Mouse (Mus musculus) hindbrain, embryonic 14.5 days (tissue): ENCODE results near the gene Icos. TPM values are rescaled to one million over a fixed set of nuclear protein-coding genes. Genes with fewer than 3 reads are reported as not detected.

Experiments
- ATAC-seq: fragments of 200-750 bp; cut with Nextera tagmentation; 2 replicates; pipeline ENCODE4 v1.8.0; 2017; ENCODE audit warnings: moderate number of reproducible peaks, mild to moderate bottlenecking, moderate TSS enrichment, moderate library complexity; ENCODE audit not compliant: low FRiP score
- DNase-seq: peaks from one replicate; pipeline ENCODE4 v3.0.0-alpha.2; 2015; ENCODE audit warnings: low spot score
- H3K27ac ChIP-seq: fragments of 300-500 bp; sonication (generic); 2 replicates; pipeline ENCODE4 v1.5.1; 2014; ENCODE audit warnings: mild to moderate bottlenecking, moderate library complexity
- H3K27me3 ChIP-seq: fragments of 300-500 bp; sonication (generic); 2 replicates; pipeline ENCODE4 v1.6.1; 2014; ENCODE audit warnings: mild to moderate bottlenecking, low read length, mixed read lengths; ENCODE audit not compliant: control insufficient read depth, insufficient read depth
- H3K36me3 ChIP-seq: fragments of 300-500 bp; sonication (generic); replicated peaks from 2 replicates; pipeline ENCODE4 v1.6.1; 2014; ENCODE audit not compliant: control insufficient read depth, insufficient read depth
- H3K4me1 ChIP-seq: fragments of 300-500 bp; sonication (generic); replicated peaks from 2 replicates; pipeline ENCODE4 v1.6.1; 2014; ENCODE audit warnings: antibody characterized with exemption, low read length, mixed read lengths; ENCODE audit not compliant: control insufficient read depth, insufficient read depth
- H3K4me2 ChIP-seq: fragments of 300-500 bp; sonication (generic); replicated peaks from 2 replicates; pipeline ENCODE4 v1.6.1; 2014; ENCODE audit warnings: mild to moderate bottlenecking, moderate library complexity
- H3K4me3 ChIP-seq: fragments of 300-500 bp; sonication (generic); replicated peaks from 2 replicates; pipeline ENCODE4 v1.5.1; 2014; ENCODE audit warnings: mild to moderate bottlenecking, low read length
- H3K9ac ChIP-seq: fragments of 300-500 bp; sonication (generic); 2 replicates; pipeline ENCODE4 v1.6.1; 2014
- H3K9me3 ChIP-seq: fragments of 300-500 bp; sonication (generic); 2 replicates; pipeline ENCODE4 v1.6.1; 2016; ENCODE audit warnings: low read length; ENCODE audit not compliant: control insufficient read depth
- WGBS: fragments of 180-500 bp; shearing (Covaris S2); extraction: QIAGEN DNeasy Blood & Tissue Kit; methylation state at CpG from one replicate; pipeline ENCODE4 v1.1.7; 2014; 5-methylcytosine and 5-hydroxymethylcytosine counted together
- polyA plus RNA-seq: library from polyadenylated mRNA; unstranded; fragments of >200 nt; fragmentation: Nextera tagmentation; extraction: Ambion mirVana; gene quantifications from 2 replicates; pipeline ENCODE4 v1.2.1, GENCODE M21; 2014

Icos gene
- polyA plus RNA-seq, 1 experiment from 2014 or later = 0.19 TPM

DNA sequence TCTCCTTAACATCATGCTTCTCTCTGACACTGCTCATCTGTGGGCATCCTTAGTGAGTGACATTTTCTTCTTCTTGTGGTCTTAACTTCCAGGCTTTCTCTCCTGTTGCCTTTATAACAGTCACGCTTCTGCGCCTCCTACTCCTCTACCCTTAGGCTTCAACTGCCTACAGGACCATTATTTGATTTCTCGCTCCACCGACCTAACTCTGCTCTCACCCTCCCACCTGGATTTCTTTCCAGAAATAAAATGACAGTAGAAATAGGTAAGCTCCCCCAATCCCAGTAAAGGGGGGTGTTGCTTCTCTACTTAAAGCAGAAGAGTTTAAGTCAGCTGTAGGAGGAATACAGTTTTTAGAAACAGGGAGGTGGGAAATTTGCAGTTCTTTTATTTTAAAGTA lies 62.7 kb downstream of the Icos start:
- Histone ChIP-seq H3K9me3 (no peaks in the 10 kb centered on the region), H3K27me3 (no peaks in the 10 kb centered on the region), H3K27ac (no peak overlapping the region), H3K9ac (no peak overlapping the region), H3K4me3 (no peak overlapping the region), H3K4me1 (no peaks in the 10 kb centered on the region), H3K36me3 (no peaks in the 10 kb centered on the region), H3K4me2 (no peak overlapping the region)
- no peak for DNase-seq
- 81% methylated on average over 4 of the region's 4 CpGs for WGBS
- ATAC-seq = no peak

DNA sequence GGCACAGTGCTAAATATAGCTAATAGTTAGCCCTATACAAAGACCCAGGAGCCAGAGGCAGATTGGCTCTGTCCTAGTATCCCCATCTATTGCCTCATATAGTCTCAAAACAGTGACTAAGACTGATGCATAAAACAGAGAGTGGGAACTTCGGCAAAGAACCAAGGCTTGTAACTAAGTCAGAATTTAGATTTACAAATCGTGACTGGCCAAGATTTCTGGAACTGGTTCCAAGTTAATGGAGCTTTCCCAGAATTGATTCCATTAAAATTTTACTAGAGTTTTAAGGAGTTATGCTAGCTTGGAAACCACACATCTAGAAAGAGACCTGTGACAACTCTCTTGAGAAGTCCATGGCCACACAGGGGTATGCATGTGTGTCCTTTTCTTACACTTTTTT lies 65.1 kb downstream of the Icos start:
- DNase-seq = no peak

DNA sequence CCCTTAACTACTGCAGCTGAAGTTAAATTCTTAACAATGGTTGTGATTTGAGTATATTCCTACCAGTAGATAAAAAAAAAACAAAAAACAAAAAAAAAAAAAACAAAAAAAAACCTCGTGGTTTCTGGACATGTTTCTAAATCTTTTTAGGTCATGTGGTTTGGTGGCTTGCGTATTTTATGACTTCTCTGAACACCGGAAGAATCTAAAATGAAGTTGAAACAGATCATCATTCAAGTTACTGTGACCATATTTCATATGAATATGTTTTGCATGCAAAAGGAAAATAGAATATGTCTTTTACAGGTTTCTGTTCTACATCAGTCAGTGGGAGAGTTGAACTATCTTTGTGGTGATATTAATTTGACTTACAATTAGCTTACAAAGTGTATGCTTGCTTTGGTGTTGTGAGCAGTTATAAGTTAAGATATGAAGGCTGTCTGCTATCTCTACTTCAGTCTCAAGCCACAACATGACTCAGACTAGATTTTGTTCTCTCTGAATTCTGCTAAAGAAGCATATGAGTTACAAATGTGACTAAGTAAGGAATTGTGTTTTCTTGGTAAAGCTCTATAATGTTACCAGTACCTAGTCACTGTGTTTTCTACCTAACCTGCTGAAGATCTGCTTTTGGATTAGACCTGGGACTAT lies 68.5 kb downstream of the Icos start:
- Histone ChIP-seq H3K4me3 (no peak overlapping the region), H3K4me2 (no peak overlapping the region), H3K9me3 (no peaks in the 10 kb centered on the region), H3K9ac (no peak overlapping the region), H3K36me3 (no peaks in the 10 kb centered on the region), H3K4me1 (no peaks in the 10 kb centered on the region), H3K27me3 (no peaks in the 10 kb centered on the region), H3K27ac (no peak overlapping the region)
- WGBS = 89% methylated on average over 3 of the region's 3 CpGs
- ATAC-seq (no peak), DNase-seq (no peak)

More for the DNA sequence above, 65.1 kb downstream of the Icos start:
- no peak overlapping the region for H3K27ac ChIP-seq
- no peak overlapping the region for H3K9ac ChIP-seq
- no peak overlapping the region for H3K4me3 ChIP-seq
- H3K27me3 ChIP-seq = no peaks in the 10 kb centered on the region
- no peak overlapping the region for H3K4me2 ChIP-seq
- H3K9me3 ChIP-seq = no peaks in the 10 kb centered on the region
- H3K36me3 ChIP-seq = no peaks in the 10 kb centered on the region
- WGBS = 95% methylated on average over 2 of the region's 2 CpGs
- ATAC-seq = no peak
- H3K4me1 ChIP-seq = no peaks in the 10 kb centered on the region

- H3K4me3 ChIP-seq = no peak overlapping the region
- H3K9me3 ChIP-seq = no peaks in the 10 kb centered on the region
- WGBS = 89% methylated on average over 3 of the region's 3 CpGs
- H3K9ac ChIP-seq = no peak overlapping the region
- H3K4me1 ChIP-seq = no peaks in the 10 kb centered on the region
- no peak overlapping the region for H3K4me2 ChIP-seq
- DNase-seq = no peak
- H3K27me3 ChIP-seq = no peaks in the 10 kb centered on the region
- H3K27ac ChIP-seq = no peak overlapping the region
- ATAC-seq = no peak
- H3K36me3 ChIP-seq = no peaks in the 10 kb centered on the region
Observed at GRCm38 (mm10) chr1:61047336-61047735, 69.6 kb downstream of the Icos start.

Other genes with a start within 250 kb of the Icos start
- not detected in 2 replicates for gene Ctla4, start 90.9 kb upstream of the Icos start, polyA plus RNA-seq